Mouse (Mus musculus) heart, adult 2 months (tissue): ENCODE data around the gene C530008M17Rik.

Experiments used
- CTCF ChIP-seq: fragments of 200-600 bp; IDR thresholded peaks from 2 replicates; pipeline ENCODE4 v1.8.1; 2022; ENCODE audit warnings: antibody characterized with exemption, mild to moderate bottlenecking, moderate library complexity
- POLR2A ChIP-seq: fragments of 200-500 bp; IDR thresholded peaks from 2 replicates; pipeline ENCODE4 v1.6.1; 2011; ENCODE audit warnings: mild to moderate bottlenecking, low read depth, low read length, control low read depth; ENCODE audit not compliant: insufficient read depth

DNA sequence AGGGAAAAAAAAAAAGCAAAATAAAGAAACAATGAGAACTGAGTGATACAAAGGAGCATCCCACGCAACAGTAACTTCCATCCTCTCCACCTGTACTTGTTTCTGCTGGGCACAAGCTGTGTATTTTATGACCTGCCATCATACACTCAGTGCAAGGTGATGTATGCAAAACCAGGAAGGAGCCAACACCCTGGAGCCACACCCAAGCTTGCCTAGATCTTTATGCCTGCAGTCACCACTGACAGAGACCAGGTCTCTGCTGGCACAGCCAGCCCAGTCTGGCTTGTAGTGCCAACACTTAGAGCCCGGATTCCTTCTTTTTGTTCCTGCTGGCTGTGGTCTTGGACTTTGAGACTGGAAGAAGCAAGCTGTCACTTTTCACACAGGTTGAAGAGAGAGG is 185.5 kb downstream of the C530008M17Rik start:
- TF ChIP-seq POLR2A: no peak
- no peak for TF ChIP-seq CTCF
